Mouse (Mus musculus) midbrain, embryonic 13.5 days (tissue): Measurements from ENCODE around the gene Cdca5. TPM values are rescaled to one million over a fixed set of nuclear protein-coding genes. Genes with fewer than 3 reads are reported as not detected.
"Not testable (repeated sequence)": the region's sequence is repeated elsewhere in the genome, so short reads cannot be mapped to it uniquely, and the experiment has no call there.

Source experiments
- ATAC-seq: fragments of 200-750 bp; cut with Nextera tagmentation; 2 replicates; pipeline ENCODE4 v1.8.0; 2017; ENCODE audit warnings: mild to moderate bottlenecking, moderate TSS enrichment, moderate library complexity
- H3K27ac ChIP-seq: fragments of 300-500 bp; sonication (generic); 2 replicates; pipeline ENCODE4 v1.5.1; 2015; ENCODE audit warnings: inconsistent platforms, mild to moderate bottlenecking, moderate library complexity
- H3K27me3 ChIP-seq: fragments of 300-500 bp; sonication (generic); 2 replicates; pipeline ENCODE4 v1.6.1; 2015; ENCODE audit warnings: mild to moderate bottlenecking, inconsistent platforms
- H3K36me3 ChIP-seq: fragments of 300-500 bp; sonication (generic); 2 replicates; pipeline ENCODE4 v1.6.1; 2015; ENCODE audit warnings: mild to moderate bottlenecking, inconsistent platforms
- H3K4me1 ChIP-seq: fragments of 300-500 bp; sonication (generic); replicated peaks from 2 replicates; pipeline ENCODE4 v1.6.1; 2015; ENCODE audit warnings: inconsistent platforms
- H3K4me2 ChIP-seq: fragments of 300-500 bp; sonication (generic); replicated peaks from 2 replicates; pipeline ENCODE4 v1.6.1; 2015; ENCODE audit warnings: moderate library complexity, mild to moderate bottlenecking, inconsistent platforms
- H3K4me3 ChIP-seq: fragments of 300-500 bp; sonication (generic); replicated peaks from 2 replicates; pipeline ENCODE4 v1.5.1; 2015; ENCODE audit warnings: mild to moderate bottlenecking, inconsistent platforms
- H3K9ac ChIP-seq: fragments of 300-500 bp; sonication (generic); replicated peaks from 2 replicates; pipeline ENCODE4 v1.6.1; 2015; ENCODE audit warnings: mild to moderate bottlenecking, inconsistent platforms
- H3K9me3 ChIP-seq: fragments of 300-500 bp; sonication (generic); 2 replicates; pipeline ENCODE4 v1.6.1; 2016; ENCODE audit warnings: mild to moderate bottlenecking, inconsistent platforms
- WGBS: fragments of 180-500 bp; shearing (Covaris S2); methylation state at CpG from one replicate; pipeline ENCODE4 v1.1.7; 2015; 5-methylcytosine and 5-hydroxymethylcytosine counted together
- microRNA-seq: library from miRNA; unstranded; fragments of <30 nt; microRNA quantifications from one replicate; pipeline ENCODE4, GENCODE M21; 2016
- polyA plus RNA-seq: library from polyadenylated mRNA; unstranded; fragments of >200 nt; fragmentation: Nextera tagmentation; extraction: Ambion mirVana; gene quantifications from 2 replicates; pipeline ENCODE4 v1.2.1, GENCODE M21; 2015

Cdca5 gene
- polyA plus RNA-seq, 1 experiment from 2014 or later = 19.3 TPM

DNA sequence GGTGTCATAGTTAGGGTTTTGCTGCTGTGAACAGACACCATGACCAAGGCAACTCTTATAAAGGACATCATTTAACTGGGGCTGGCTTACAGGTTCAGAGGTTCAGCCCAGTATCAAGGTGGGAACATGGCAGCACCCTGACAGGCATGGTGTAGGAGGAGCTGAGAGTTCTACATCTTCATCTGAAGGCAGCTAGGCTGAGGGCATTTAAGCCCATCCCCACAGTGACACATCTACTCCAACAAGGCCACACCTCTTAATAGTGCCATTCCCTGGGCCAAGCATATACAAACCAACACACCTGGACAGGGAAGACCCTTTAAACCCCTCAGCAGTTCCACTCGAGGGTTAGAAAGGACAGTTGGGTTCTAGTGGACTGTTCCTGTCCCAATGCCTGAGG, 48.4 kb downstream of the Cdca5 start:
- not testable (repeated sequence) for H3K9me3 ChIP-seq, ATAC-seq, H3K4me3 ChIP-seq, H3K27me3 ChIP-seq, H3K4me1 ChIP-seq, H3K4me2 ChIP-seq, H3K9ac ChIP-seq, H3K27ac ChIP-seq
- WGBS = 41% methylated on average over 1 of the region's 1 CpGs
- peaks cover 46% of the 10 kb centered on the region for H3K36me3 ChIP-seq

DNA sequence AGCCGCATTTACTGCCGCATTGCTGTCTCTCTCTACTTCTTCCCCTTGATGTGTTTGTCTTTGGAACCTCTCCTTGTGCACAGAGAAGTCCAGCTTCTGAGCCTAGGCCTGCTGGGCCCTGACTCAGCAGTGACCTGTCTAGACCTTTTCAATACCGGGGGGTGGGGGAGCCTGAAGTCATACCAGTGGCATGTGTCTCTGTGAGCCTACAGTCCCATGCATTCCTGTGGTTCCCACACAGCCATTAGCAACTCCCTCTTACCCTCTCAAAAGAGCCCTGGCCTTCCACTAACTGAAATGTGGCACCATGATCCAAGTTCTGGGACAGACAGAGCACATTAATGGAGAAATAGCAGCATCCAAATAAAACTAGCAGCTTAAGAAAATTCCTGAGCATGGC, 51.6 kb downstream of the Cdca5 start:
- Histone ChIP-seq H3K9ac (no peak overlapping the region), H3K27me3 (no peaks in the 10 kb centered on the region), H3K36me3 (peaks cover 51% of the 10 kb centered on the region), H3K4me3 (no peak overlapping the region), H3K4me2 (no peak overlapping the region), H3K4me1 (peaks cover 11% of the 10 kb centered on the region), H3K27ac (no peak overlapping the region), H3K9me3 (no peaks in the 10 kb centered on the region)
- ATAC-seq = no peak
- WGBS = 88% methylated on average over 3 of the region's 3 CpGs

DNA sequence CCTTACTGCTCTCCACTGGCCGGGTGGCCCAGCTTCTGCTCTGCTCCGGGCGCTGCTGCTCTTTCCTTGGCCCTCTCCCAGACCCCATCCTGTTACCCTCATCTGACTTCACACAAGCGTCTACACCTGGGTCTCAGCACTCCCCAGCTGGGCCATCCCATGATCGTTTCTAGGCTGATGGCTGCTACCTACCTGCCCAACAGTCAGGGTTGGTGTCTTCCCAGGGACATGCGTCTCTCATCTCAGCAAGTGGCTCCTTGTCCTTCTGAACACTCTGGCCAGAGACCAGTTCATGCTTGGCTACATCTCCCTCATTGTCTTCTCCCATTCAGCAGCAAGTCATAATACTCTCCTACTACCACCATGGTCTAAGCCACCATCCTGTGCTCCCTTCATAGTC, 54.9 kb downstream of the Cdca5 start:
- H3K9ac ChIP-seq = peak overlapping the region; percentile 85
- WGBS = 92% methylated on average over 6 of the region's 6 CpGs
- H3K36me3 ChIP-seq = peaks cover 39% of the 10 kb centered on the region
- peak overlapping the region; percentile 96; the same call in 1 of the 2 replicates for H3K27ac ChIP-seq
- peak overlapping the region; percentile 55 for H3K4me3 ChIP-seq
- H3K4me2 ChIP-seq = peak overlapping the region; percentile 84
- H3K4me1 ChIP-seq = peaks cover 11% of the 10 kb centered on the region
- no peak for ATAC-seq
- no peaks in the 10 kb centered on the region for H3K27me3 ChIP-seq
- H3K9me3 ChIP-seq = no peaks in the 10 kb centered on the region

DNA sequence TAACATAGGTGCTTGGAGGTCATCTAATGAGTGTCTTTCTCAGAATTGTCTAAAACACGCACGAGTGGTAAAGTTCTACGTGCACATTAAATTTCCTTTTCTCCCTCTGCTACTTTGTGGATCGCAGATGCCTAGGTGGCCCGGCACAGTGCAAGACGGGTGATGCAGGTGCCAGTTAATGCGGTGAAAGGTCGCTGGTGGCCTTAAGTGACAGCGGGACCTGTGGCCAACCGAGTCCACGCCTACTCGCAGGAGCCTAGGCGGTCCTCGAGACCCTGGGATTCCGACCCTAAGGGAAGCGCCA, 55.5 kb downstream of the Cdca5 start:
- Histone ChIP-seq H3K4me3 (peak overlapping the region; percentile 55), H3K9ac (peak overlapping the region; percentile 85), H3K27ac (peak overlapping the region; percentile 96), H3K9me3 (no peaks in the 10 kb centered on the region), H3K36me3 (peaks cover 33% of the 10 kb centered on the region), H3K4me2 (peak overlapping the region; percentile 84), H3K27me3 (no peaks in the 10 kb centered on the region), H3K4me1 (peaks cover 11% of the 10 kb centered on the region)
- no peak for ATAC-seq
- WGBS = 7% methylated on average over 16 of the region's 16 CpGs

DNA sequence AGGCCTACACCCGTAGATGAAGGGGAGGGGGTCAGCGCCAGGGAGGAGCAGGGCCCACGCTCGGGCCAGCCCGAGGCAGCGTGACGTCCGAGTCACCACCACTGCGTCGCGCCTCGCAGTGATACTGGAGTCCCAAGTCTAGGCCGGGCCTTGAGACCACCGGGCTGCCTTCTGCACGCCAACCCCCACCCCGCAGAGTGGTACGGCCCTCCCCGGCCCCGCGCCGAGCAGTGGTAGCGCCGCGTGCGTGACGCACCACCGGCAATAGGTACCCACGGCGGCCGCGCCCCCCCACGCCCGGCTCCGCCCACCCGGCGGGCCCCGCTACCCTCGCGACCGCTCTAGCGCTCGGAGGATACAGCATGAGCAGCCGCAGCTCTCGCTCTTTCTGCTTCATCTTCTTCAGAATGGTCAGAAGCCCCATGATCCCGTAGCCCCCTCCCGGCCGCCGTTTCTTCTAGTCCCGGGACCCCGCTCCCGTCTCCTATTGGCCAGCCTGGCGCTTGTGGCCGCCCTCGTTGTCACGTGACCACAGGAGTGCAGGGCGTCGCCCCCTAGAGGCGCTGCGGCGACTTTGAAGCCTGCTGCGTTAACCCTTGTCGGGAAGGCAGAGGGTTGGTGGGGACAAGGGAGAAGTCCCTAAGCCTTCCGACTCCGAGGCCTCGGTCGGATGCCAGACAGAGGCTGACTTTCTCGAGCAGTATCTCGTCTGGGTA, 56.1 kb downstream of the Cdca5 start, which contains the start of gene Batf2:
Gene Batf2, plus strand, starts transcription at position 306 of the 716 bp plus-strand sequence.
- peak within 1 kb of the TSS; percentile 85 for H3K9ac ChIP-seq
- H3K4me3 ChIP-seq = peak within 1 kb of the TSS; percentile 55
- H3K27ac ChIP-seq = peak within 1 kb of the TSS; percentile 96
- H3K9me3 ChIP-seq = no peaks in the 10 kb centered on the region
- H3K4me1 ChIP-seq = peaks cover 11% of the 10 kb centered on the region
- peak; percentile 96 for ATAC-seq
- H3K36me3 ChIP-seq = peaks cover 28% of the 10 kb centered on the region
- H3K27me3 ChIP-seq = no peaks in the 10 kb centered on the region
- peak within 1 kb of the TSS; percentile 84 for H3K4me2 ChIP-seq
- WGBS = under 1% methylated on average over 68 of the region's 68 CpGs

DNA sequence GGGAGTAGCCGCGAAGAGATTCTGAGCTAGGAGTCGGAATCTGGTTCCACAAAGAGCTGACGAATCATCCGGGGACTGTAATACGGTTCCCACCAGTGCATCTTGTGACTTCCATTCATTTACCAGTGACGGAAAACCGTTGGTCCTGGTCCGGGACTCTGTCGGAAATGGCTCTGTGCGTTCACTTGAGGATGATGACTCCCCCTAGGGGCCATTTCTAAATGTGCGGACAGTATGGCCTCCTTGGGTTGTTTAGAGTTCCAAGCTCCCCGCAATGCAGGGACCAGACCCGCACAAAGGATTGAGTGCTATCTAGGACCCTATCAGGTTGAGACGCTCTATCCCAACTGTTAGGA, 56.6 kb downstream of the Cdca5 start, which contains the start of gene Arl2:
Gene Arl2, minus strand, starts transcription at position 155 of the 356 bp plus-strand sequence.
- Histone ChIP-seq H3K4me1 (peaks cover 11% of the 10 kb centered on the region), H3K4me2 (peak within 1 kb of the TSS; percentile 84), H3K9ac (peak within 1 kb of the TSS; percentile 85), H3K9me3 (no peaks in the 10 kb centered on the region), H3K27me3 (no peaks in the 10 kb centered on the region), H3K36me3 (peaks cover 22% of the 10 kb centered on the region), H3K27ac (peak within 1 kb of the TSS; percentile 96), H3K4me3 (peak within 1 kb of the TSS; percentile 55)
- WGBS = under 1% methylated on average over 15 of the region's 15 CpGs
- ATAC-seq = peak; percentile 77

Small RNA genes lying within 50 kb of the gene (microRNA-seq; reads per million reads assigned to microRNA genes)
- gene Mir6988 = 2.7 reads per million, percentile 9 among the genes with 10 or more reads in this experiment

Other genes starting within 250 kb of the Cdca5 start
- 16.8 and 19.0 TPM in 2 replicates for gene Frmd8, start 209.7 kb upstream of the Cdca5 start, polyA plus RNA-seq
- 1.4 and 2.0 TPM in 2 replicates for gene Slc25a45, start 207.2 kb upstream of the Cdca5 start, polyA plus RNA-seq
- gene Tigd3, start 190.8 kb upstream of the Cdca5 start, polyA plus RNA-seq = 16.4 and 16.9 TPM in 2 replicates
- gene Dpf2, start 172.0 kb upstream of the Cdca5 start, polyA plus RNA-seq = 157 and 158 TPM in 2 replicates
- gene Cdc42ep2, start 160.2 kb upstream of the Cdca5 start, polyA plus RNA-seq = 7.5 and 7.8 TPM in 2 replicates
- 31.6 and 32.1 TPM in 2 replicates for gene Pola2, start 120.8 kb upstream of the Cdca5 start, polyA plus RNA-seq
- gene Slc22a20, start 98.8 kb upstream of the Cdca5 start, polyA plus RNA-seq = not detected in 2 replicates
- 1.9 and 2.3 TPM in 2 replicates for gene Capn1, start 69.1 kb upstream of the Cdca5 start, polyA plus RNA-seq
- gene Syvn1, start 38.4 kb upstream of the Cdca5 start, polyA plus RNA-seq = 27.8 and 33.8 TPM in 2 replicates
- gene Mrpl49, start 27.2 kb upstream of the Cdca5 start, polyA plus RNA-seq = 73.7 and 74.7 TPM in 2 replicates
- 632 and 647 TPM in 2 replicates for gene Fau, start 27.1 kb upstream of the Cdca5 start, polyA plus RNA-seq
- gene Znhit2, start 23.8 kb upstream of the Cdca5 start, polyA plus RNA-seq = 27.4 and 33.1 TPM in 2 replicates
- 44.1 and 45.9 TPM in 2 replicates for gene Tm7sf2, start 16.6 kb upstream of the Cdca5 start, polyA plus RNA-seq
- 90.8 and 91.4 TPM in 2 replicates for gene Vps51, start 7.8 kb upstream of the Cdca5 start, polyA plus RNA-seq
- not detected in 2 replicates for gene Tmem262, start 5.0 kb upstream of the Cdca5 start, polyA plus RNA-seq
- gene Gm28374, start 2.7 kb upstream of the Cdca5 start, polyA plus RNA-seq = 2.4 TPM in 2 replicates
- 83.3 and 84.8 TPM in 2 replicates for gene Zfpl1, start within 50 bp of the Cdca5 start, polyA plus RNA-seq
- not detected in 2 replicates for gene AC131692.1, start 9.4 kb downstream of the Cdca5 start, polyA plus RNA-seq
- gene Naaladl1, start 20.8 kb downstream of the Cdca5 start, polyA plus RNA-seq = 0.52 and 0.58 TPM in 2 replicates
- 35.1 and 41.8 TPM in 2 replicates for gene Sac3d1, start 33.7 kb downstream of the Cdca5 start, polyA plus RNA-seq
- 42.3 and 44.4 TPM in 2 replicates for gene Snx15, start 43.3 kb downstream of the Cdca5 start, polyA plus RNA-seq
- 0.27 TPM in 1 of 2 replicates, not detected in the other for gene Batf2, start 56.0 kb downstream of the Cdca5 start, polyA plus RNA-seq
- 115 and 118 TPM in 2 replicates for gene Arl2, start 56.6 kb downstream of the Cdca5 start, polyA plus RNA-seq
- not detected in 2 replicates for gene Majin, start 99.4 kb downstream of the Cdca5 start, polyA plus RNA-seq
- gene Gpha2, start 141.4 kb downstream of the Cdca5 start, polyA plus RNA-seq = not detected in 2 replicates
- 78.4 and 84.8 TPM in 2 replicates for gene Ppp2r5b, start 150.9 kb downstream of the Cdca5 start, polyA plus RNA-seq
- gene Atg2a, start 156.7 kb downstream of the Cdca5 start, polyA plus RNA-seq = 11.4 and 12.4 TPM in 2 replicates
- 89.7 and 93.8 TPM in 2 replicates for gene Ehd1, start 191.7 kb downstream of the Cdca5 start, polyA plus RNA-seq
- 0.39 and 0.46 TPM in 2 replicates for gene Cdc42bpg, start 221.5 kb downstream of the Cdca5 start, polyA plus RNA-seq
- 74.4 and 81.1 TPM in 2 replicates for gene Men1, start 250.0 kb downstream of the Cdca5 start, polyA plus RNA-seq